Mouse (Mus musculus) left cerebral cortex, adult 11 months (tissue): ENCODE results near the gene Jmjd8.
A peak's percentile ranks its signal among the peaks of the same experiment; 100 is the strongest.
"Not testable (repeated sequence)": the region's sequence is repeated elsewhere in the genome, so short reads cannot be mapped to it uniquely, and the experiment has no call there.

Source experiments
- DNase-seq: peaks from one replicate; pipeline ENCODE4 v3.0.0; 2022; ENCODE audit warnings: low spot score

Jmjd8 gene

GRCm38 (mm10) chr17:25861704-25862612 lies 33.3 kb downstream of the Jmjd8 start:
- DNase-seq = no peak

GRCm38 (mm10) chr17:25863681-25864080 lies 35.0 kb downstream of the Jmjd8 start:
- no peak for DNase-seq

- no peak for DNase-seq
Measured at GRCm38 (mm10) chr17:25864311-25864710, 35.6 kb downstream of the Jmjd8 start.

DNA sequence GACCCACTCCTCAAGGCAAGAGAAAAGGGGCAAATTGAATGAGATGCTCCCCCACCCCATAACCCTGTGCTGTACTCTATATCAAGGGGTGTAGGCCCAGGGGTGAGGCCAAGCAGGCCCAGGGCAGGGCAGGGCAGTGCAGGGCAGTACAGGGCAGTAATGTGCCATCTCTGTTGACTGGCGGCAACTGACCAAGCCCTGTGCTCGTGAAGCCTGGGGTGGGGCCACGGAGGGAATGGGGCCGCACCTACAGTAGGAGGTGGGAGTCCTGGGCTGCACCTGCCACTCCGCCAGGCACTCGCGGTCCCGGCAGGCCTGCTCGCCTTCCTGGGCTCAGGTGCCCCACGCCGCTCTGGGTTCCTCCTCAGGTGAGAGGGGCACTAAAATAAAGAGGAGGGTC lies 36.6 kb downstream of the Jmjd8 start:
- DNase-seq = no peak

GRCm38 (mm10) chr17:25866172-25866571 lies 37.5 kb downstream of the Jmjd8 start:
- no peak for DNase-seq

- no peak for DNase-seq
Measured at GRCm38 (mm10) chr17:25867509-25867835, 38.8 kb downstream of the Jmjd8 start.

DNA sequence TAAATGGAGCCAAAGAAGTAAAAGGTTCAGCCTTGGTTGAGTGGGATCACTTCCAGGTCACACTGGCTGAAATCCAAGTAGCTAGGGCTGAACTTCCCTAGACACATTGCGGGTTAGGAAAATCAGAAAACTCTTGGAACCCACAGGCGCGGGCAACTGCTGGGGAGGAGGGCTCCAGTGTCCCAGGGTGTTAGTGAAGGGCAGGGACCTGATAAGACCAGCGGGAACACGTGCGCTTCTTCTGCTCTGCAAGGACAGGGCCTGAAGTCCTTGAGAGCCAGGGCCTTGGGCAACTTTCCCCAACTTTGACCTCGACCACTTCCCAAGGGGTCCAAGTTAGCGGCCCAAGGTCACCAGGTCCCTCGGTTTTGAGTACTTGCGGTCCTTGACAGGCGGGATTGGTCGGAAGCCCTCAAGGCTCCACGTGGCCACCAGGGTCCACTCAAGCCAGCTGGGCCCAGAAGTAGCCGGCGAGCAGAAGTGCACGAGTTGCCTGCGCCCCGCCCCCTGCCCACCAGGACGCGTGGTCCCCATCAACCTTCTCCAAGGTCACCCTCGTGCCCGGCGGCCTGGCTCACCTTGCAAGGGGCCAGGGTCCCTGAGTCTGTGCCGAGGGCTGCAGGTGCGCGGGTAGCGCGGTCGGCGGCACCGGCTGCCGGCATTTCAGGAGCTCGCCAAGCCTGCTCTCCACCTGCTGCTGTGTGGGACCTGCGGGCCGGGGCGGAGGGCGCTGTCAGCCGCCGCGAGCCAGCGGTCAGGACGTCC lies 39.4 kb downstream of the Jmjd8 start:
- no peak for DNase-seq

- peak; percentile 74 for DNase-seq
Measured at GRCm38 (mm10) chr17:25868601-25869191, 40.0 kb downstream of the Jmjd8 start, which contains the start of gene Mcrip2. TSS of gene Mcrip2 (minus strand) at chr17:25868764.

DNA sequence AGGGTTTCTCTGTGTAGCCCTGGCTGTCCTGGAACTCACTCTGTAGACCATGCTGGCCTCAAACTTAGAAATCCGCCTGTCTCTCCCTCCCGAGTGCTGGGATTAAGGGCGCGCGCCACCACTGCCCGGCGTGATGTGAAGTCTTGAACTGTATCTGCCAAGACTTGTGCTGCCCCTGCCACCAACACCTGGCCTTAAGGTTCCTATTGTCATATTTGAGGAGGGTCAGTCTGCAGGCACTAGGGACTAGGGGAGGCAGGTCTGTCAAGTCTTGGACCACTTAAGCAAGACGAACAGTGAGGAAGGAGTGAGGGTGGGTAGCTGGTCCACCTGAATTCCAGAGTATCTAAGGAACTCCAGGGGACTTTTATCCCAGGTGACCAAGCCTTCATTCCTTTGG lies 40.8 kb downstream of the Jmjd8 start:
- DNase-seq = no peak

DNA sequence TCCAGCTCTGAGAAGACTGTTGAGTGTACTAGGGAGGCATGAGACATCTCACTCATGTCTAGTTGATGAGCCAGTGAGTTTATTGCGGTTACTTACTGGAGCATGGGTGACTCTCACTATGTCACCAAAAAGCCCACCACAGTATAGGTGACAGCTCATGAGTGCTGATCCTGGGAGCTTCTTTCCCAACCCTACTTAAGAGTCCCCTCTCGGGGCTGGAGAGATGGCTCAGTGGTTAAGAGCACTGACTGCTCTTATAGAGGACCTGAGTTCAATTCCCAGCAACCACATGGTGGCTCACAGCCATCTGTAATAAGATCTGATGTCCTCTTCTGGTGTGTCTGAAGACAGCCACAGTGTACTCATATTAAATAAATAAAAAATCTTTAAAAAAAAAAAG lies 41.3 kb downstream of the Jmjd8 start:
- no peak for DNase-seq

DNA sequence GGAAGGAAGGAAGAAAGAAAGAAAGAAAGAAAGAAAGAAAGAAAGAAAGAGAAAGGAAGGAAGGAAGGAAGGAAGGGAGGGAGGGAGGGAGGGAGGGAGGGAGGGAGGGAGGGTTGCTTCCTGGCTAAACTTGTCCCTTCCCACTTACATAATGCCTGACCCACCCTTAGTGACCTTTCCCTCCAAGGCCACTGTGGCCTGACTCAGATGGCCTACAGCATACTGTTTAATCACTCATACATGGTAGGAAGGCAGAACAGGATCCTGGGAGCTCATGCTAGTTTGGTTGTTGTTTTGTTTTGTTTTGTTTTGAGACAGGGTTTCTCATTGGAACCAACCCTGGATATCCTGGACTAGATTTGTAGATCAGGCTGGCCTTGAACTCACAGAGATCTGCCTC lies 42.9 kb downstream of the Jmjd8 start:
- DNase-seq = not testable (repeated sequence)

DNA sequence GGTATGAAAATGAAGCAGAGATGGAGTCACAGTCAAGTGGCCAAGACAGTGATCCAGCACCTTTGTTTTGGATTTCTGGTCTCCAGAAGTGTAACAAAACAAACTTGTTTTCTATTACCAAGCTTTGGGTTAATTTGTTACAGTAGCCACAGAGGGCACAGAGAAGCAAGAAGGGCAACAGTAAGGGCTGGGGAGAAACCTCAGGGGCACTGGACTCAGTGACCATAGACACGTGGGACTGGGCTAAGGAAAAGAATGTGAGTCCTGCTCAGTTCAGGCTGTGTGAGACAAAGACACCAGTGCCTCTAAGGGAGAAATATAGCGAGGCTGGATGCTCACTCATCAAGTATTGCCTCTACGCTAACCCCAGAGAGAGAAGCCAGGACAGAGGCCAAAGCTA lies 44.0 kb downstream of the Jmjd8 start:
- DNase-seq = no peak

- DNase-seq = no peak
Measured at GRCm38 (mm10) chr17:25873405-25874147, 44.9 kb downstream of the Jmjd8 start.

DNA sequence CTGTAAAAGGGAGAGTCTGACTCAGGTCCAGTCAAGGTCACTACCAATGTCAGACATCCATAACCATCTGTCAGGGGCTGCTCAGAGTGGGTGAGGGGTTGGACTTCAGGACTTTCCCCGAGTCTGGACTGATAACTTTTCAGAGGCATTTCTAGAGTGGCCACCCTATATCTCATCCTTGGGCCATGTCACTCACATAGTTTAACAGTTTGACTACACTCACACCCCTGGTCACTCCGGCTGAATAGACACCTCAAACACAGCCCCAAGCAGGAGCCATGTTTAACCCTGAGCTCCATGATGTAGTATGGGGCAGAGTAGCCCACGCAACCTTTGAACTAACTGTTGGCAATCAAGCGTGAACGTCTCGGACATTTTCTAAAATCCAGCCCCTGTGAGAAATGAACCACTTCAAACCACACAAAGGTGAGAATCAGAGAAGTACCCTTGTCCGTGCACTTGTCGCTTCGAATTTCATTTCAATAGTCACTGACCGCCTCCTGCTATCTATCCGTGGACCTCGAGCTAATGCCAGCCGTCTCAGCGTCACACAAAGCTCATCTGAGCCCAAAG lies 45.6 kb downstream of the Jmjd8 start:
- no peak for DNase-seq

DNA sequence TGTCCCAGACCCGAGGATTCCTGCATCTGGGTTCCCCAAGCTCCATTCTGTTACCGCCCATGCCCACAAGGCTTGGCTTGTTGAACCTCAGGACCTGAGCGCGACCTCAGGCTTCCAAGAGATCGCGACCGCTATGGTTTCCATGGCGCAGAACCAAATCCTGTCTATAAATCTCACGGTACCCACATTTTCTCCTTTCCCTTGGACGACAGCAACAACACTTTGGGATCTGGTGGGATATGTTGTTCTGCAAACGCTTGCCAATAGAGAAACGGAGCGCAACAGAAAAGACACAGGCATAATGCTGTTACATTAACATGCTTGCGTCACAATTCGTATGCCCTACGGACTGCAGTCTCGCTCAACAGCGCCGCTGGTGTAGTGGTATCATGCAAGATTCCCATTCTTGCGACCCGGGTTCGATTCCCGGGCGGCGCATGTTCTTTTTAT lies 46.1 kb downstream of the Jmjd8 start, which contains the start of gene Mettl26:
Gene Mettl26 (plus strand): TSS at position 354 of the 450 bp plus-strand sequence.
- peak; percentile 94 for DNase-seq

GRCm38 (mm10) chr17:25875171-25876136 lies 46.8 kb downstream of the Jmjd8 start:
- peak; percentile 85 for DNase-seq

GRCm38 (mm10) chr17:25876347-25876915 lies 47.8 kb downstream of the Jmjd8 start:
- DNase-seq = no peak

DNA sequence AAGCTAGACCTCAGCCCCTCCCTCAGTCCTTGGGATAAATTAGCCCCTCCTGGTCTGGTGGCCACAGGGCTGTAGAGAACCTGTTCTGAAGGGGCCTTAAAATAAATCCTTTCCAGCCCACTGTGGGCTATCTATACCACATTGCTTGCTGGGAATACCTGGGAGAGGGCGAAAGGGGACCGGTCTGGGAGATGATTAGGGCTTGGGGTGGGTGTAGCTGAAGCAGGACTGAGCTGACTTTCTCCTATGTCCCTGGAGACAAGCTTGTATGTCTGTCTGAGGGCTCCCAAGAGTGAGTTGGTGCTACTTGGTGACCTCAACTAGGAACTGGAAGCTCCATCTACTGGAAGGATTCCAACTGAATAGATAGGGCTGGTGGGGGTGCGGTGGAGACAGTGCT lies 48.4 kb downstream of the Jmjd8 start:
- DNase-seq = no peak

GRCm38 (mm10) chr17:25877741-25878610 lies 49.3 kb downstream of the Jmjd8 start:
- DNase-seq = no peak
